Mouse (Mus musculus): ENCODE measurements around the gene BC048679. TPM values are rescaled to one million over a fixed set of nuclear protein-coding genes. Genes with fewer than 3 reads are reported as not detected.

The BC048679 gene
- not detected in 2 replicates for polyA plus RNA-seq (2012; rRNA removed)

- TF ChIP-seq CTCF (IDR thresholded peaks at IDR 0.05; ENCODE audit: borderline replicate concordance, extremely low read depth, insufficient read depth, insufficient read length) (no peak), POLR2A (IDR thresholded peaks at IDR 0.05; ENCODE audit: borderline replicate concordance, extremely low read depth, insufficient read depth, insufficient read length, poor library complexity, severe bottlenecking) (no peak)
- no peak for DNase-seq (ENCODE audit: low read depth)
These were observed at the start of gene BC048679 for GRCm38 (mm10) chr7:81498181-81498580. Gene BC048679 (minus strand): TSS chr7:81498281.

- TF ChIP-seq CTCF (IDR thresholded peaks at IDR 0.05; ENCODE audit: borderline replicate concordance, extremely low read depth, insufficient read depth, insufficient read length) = no peak
- TF ChIP-seq POLR2A (IDR thresholded peaks at IDR 0.05; ENCODE audit: borderline replicate concordance, extremely low read depth, insufficient read depth, insufficient read length, poor library complexity, severe bottlenecking) = no peak
- DNase-seq (ENCODE audit: low read depth) = no peak
These were observed 44.9 kb upstream of the BC048679 start for GRCm38 (mm10) chr7:81542934-81543333.

DNA sequence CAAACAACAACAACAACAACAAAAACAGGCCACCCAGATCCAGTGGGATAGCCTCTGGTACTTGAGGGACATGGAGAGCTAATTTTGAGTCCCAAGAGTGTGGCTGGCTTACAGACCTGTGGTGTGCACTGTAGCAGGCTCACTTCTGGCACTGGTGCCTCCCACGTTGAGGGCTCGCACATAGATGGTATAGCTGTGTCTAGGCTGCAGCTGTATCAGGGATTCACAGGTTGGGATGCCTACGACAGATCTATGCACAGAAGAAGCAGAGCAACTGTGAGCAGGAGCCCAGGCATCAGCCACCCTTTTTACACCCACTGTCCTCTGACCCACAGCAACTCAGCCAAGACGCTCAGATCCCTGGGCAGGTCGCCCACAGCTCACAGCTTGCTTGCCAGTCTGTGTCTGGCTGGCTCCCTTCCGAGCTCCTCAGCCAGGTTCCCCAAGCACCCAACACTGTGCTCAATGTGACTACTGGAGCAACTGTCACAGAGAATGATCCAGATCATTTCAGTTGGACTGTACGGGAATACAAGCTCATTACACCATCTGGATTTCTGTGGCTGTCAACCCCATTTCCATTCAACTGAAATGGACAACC is 43.9 kb upstream of the BC048679 start:
- DNase-seq (ENCODE audit: low read depth) = peak; percentile 67
- TF ChIP-seq CTCF (IDR thresholded peaks at IDR 0.05; ENCODE audit: borderline replicate concordance, extremely low read depth, insufficient read depth, insufficient read length) (no peak), POLR2A (IDR thresholded peaks at IDR 0.05; ENCODE audit: borderline replicate concordance, extremely low read depth, insufficient read depth, insufficient read length, poor library complexity, severe bottlenecking) (no peak)

- peak; percentile 51 for DNase-seq (ENCODE audit: low read depth)
- TF ChIP-seq POLR2A (IDR thresholded peaks at IDR 0.05; ENCODE audit: borderline replicate concordance, extremely low read depth, insufficient read depth, insufficient read length, poor library complexity, severe bottlenecking) (no peak), CTCF (IDR thresholded peaks at IDR 0.05; ENCODE audit: borderline replicate concordance, extremely low read depth, insufficient read depth, insufficient read length) (no peak)
These were observed 42.9 kb upstream of the BC048679 start for GRCm38 (mm10) chr7:81540999-81541398.

DNA sequence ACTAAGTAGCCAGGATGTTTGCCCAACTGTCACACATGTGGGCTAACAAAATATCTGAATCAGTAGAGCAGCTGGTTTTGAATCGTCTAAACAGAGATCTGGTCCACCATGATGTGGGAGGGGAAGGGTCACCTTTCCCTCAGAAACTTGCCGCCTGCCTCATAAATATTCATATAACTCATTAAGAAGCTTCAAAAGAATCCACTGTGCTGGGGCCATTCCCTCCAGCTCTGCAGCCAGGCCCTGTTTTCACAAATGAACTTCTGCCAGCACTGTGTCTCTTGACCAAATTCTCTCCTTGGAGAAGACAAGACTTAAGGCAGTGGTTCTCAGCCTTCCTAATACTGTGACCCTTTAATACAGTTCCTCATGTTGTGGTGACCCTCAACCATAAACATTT is 41.5 kb upstream of the BC048679 start:
- TF ChIP-seq POLR2A (IDR thresholded peaks at IDR 0.05; ENCODE audit: borderline replicate concordance, extremely low read depth, insufficient read depth, insufficient read length, poor library complexity, severe bottlenecking) (no peak), CTCF (IDR thresholded peaks at IDR 0.05; ENCODE audit: borderline replicate concordance, extremely low read depth, insufficient read depth, insufficient read length) (no peak)
- DNase-seq (ENCODE audit: low read depth) = peak; percentile 67

DNA sequence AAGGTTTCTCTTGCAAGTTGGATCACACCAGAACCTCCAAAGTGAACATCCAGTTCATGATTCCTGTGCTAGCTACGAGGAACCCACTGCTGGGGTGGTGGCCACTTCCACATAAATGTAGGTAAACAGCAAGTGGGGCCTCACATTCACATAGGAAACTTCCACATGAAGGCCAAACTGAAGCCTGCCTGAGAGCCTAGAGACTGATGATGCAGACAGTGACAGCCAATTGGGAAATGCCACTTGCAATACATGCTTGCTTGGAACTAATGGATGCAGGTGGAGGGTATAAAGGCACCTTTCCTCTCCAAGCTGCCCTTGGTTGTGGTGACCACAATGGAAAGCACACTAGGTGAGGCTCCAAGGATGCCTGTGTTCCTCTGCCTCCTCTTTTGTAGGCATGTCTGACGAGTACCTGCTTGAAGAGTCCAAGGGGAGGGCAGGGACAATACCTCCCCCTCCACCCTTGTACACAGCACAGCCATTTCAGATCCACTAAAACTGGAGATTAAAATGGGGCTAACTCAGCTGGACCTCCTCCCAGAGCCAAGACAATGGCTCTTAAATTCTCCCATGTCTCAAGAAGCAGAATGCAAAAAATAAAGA is 40.1 kb upstream of the BC048679 start:
- DNase-seq (ENCODE audit: low read depth) = peak; percentile 33
- TF ChIP-seq POLR2A (IDR thresholded peaks at IDR 0.05; ENCODE audit: borderline replicate concordance, extremely low read depth, insufficient read depth, insufficient read length, poor library complexity, severe bottlenecking) = no peak
- TF ChIP-seq CTCF (IDR thresholded peaks at IDR 0.05; ENCODE audit: borderline replicate concordance, extremely low read depth, insufficient read depth, insufficient read length) = no peak

DNA sequence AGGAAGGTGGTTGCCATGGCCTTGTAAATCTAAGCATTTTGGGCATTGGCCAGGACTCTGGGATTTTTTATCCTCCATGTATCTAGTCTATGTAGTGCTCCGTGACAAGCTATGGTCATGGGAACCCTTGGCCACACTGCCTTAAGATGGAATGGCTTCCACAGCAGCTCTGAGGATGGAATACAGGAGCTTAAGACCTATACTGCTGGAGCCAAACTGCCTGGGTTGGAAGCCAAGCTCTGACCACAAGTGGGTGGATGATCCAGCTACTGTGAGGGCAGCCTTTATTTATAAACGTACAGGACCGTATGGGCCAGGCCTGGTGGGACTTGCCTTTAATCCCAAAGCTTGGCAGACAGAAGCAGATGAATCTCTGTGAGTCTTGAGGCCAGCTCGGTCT is 38.4 kb upstream of the BC048679 start:
- TF ChIP-seq CTCF (IDR thresholded peaks at IDR 0.05; ENCODE audit: borderline replicate concordance, extremely low read depth, insufficient read depth, insufficient read length) (no peak), POLR2A (IDR thresholded peaks at IDR 0.05; ENCODE audit: borderline replicate concordance, extremely low read depth, insufficient read depth, insufficient read length, poor library complexity, severe bottlenecking) (no peak)
- DNase-seq (ENCODE audit: low read depth) = no peak

GRCm38 (mm10) chr7:81531462-81531861 is 33.4 kb upstream of the BC048679 start:
- no peak for DNase-seq (ENCODE audit: low read depth)

GRCm38 (mm10) chr7:81528918-81529317 is 30.8 kb upstream of the BC048679 start:
- no peak for DNase-seq (ENCODE audit: low read depth)
- TF ChIP-seq POLR2A (IDR thresholded peaks at IDR 0.05; ENCODE audit: borderline replicate concordance, extremely low read depth, insufficient read depth, insufficient read length, poor library complexity, severe bottlenecking) (no peak), CTCF (IDR thresholded peaks at IDR 0.05; ENCODE audit: borderline replicate concordance, extremely low read depth, insufficient read depth, insufficient read length) (no peak)

More at GRCm38 (mm10) chr7:81531462-81531861, 33.4 kb upstream of the BC048679 start:
- TF ChIP-seq CTCF (IDR thresholded peaks at IDR 0.05; ENCODE audit: borderline replicate concordance, extremely low read depth, insufficient read depth, insufficient read length) = no peak
- no peak for TF ChIP-seq POLR2A (IDR thresholded peaks at IDR 0.05; ENCODE audit: borderline replicate concordance, extremely low read depth, insufficient read depth, insufficient read length, poor library complexity, severe bottlenecking)

DNA sequence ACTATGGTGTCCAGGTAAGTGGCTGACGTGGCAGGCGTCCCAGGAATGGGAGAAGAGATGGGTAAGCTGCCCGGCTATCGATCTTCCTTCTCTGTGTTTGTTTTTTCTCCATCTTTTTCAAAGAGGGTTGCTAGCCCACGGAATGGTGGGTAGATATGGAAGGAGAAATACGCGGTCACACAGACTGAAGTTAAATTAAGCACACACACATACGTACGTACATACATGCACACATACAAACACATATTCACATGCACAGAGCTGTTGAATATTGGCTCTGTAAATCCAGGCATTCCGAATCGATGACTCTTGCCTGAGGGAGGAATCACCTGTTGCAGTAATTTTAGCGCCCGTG is 25.6 kb upstream of the BC048679 start:
- no peak for DNase-seq (ENCODE audit: low read depth)
- TF ChIP-seq POLR2A (IDR thresholded peaks at IDR 0.05; ENCODE audit: borderline replicate concordance, extremely low read depth, insufficient read depth, insufficient read length, poor library complexity, severe bottlenecking) (no peak), CTCF (IDR thresholded peaks at IDR 0.05; ENCODE audit: borderline replicate concordance, extremely low read depth, insufficient read depth, insufficient read length) (no peak)

DNA sequence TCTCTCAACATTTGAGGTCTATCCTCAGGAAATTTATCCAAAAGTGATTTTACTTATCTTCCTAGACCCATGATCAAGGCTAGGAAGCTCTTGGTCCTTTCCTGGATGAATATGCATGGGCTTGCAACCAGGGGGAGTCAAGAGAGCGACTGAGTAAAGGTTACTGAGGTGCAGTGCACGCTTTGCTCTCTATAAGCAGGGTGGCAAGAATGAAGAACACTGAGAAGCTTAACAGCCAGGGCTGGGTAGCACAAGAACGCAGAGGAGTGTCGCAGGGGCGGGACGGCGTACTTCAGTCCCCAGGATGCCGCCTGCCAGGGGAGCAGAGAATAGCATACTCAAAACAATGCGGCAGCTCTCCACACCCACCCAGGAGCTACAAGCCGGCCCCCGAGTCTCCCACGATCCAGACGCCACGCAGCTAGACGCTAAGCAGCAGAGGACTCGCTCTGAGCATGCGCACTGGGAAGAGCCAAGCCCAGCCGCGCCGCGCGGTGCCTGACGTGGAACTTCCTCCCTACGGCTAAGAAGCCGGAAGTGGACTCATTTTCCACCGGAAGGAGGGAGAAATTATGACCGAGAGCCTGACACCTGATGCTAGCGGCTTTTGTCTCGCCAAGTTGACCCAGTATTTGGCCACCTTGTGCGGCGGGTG is 25.1 kb upstream of the BC048679 start:
- TF ChIP-seq CTCF (IDR thresholded peaks at IDR 0.05; ENCODE audit: borderline replicate concordance, extremely low read depth, insufficient read depth, insufficient read length) (peak; percentile 20; the same call in 1 of the 2 replicates), POLR2A (IDR thresholded peaks at IDR 0.05; ENCODE audit: borderline replicate concordance, extremely low read depth, insufficient read depth, insufficient read length, poor library complexity, severe bottlenecking) (peak; percentile 86; the same call in 1 of the 2 replicates)
- DNase-seq (ENCODE audit: low read depth) = peak; percentile 99
